Mouse (Mus musculus) hindbrain, embryonic 15.5 days (tissue): Measurements from ENCODE around the gene Trp53. TPM values are rescaled to one million over a fixed set of nuclear protein-coding genes. Genes with fewer than 3 reads are reported as not detected.

Experiments used
- ATAC-seq: fragments of 200-750 bp; cut with Nextera tagmentation; 2 replicates; pipeline ENCODE4 v1.8.0; 2017; ENCODE audit warnings: low read depth, moderate number of reproducible peaks, moderate TSS enrichment; ENCODE audit not compliant: low FRiP score
- H3K27ac ChIP-seq: fragments of 300-500 bp; sonication (generic); replicated peaks from 2 replicates; pipeline ENCODE4 v1.5.1; 2015; ENCODE audit warnings: mild to moderate bottlenecking, inconsistent platforms
- H3K27me3 ChIP-seq: fragments of 300-500 bp; sonication (generic); 2 replicates; pipeline ENCODE4 v1.6.1; 2015; ENCODE audit warnings: control low read depth, inconsistent platforms
- H3K36me3 ChIP-seq: fragments of 300-500 bp; sonication (generic); 2 replicates; pipeline ENCODE4 v1.6.1; 2015; ENCODE audit warnings: control low read depth, inconsistent platforms
- H3K4me1 ChIP-seq: fragments of 300-500 bp; sonication (generic); replicated peaks from 2 replicates; pipeline ENCODE4 v1.6.1; 2015; ENCODE audit warnings: control low read depth, inconsistent platforms
- H3K4me2 ChIP-seq: fragments of 300-500 bp; sonication (generic); 2 replicates; pipeline ENCODE4 v1.6.1; 2015; ENCODE audit warnings: moderate library complexity, mild to moderate bottlenecking, inconsistent platforms
- H3K4me3 ChIP-seq: fragments of 300-500 bp; sonication (generic); 2 replicates; pipeline ENCODE4 v1.5.1; 2015; ENCODE audit warnings: mild to moderate bottlenecking, inconsistent platforms
- H3K9ac ChIP-seq: fragments of 300-500 bp; sonication (generic); 2 replicates; pipeline ENCODE4 v1.6.1; 2015; ENCODE audit warnings: inconsistent platforms
- H3K9me3 ChIP-seq: fragments of 300-500 bp; sonication (generic); 2 replicates; pipeline ENCODE4 v1.6.1; 2016; ENCODE audit warnings: control low read depth, inconsistent platforms
- WGBS: fragments of 180-500 bp; shearing (Covaris S2); methylation state at CpG from one replicate; pipeline ENCODE4 v1.1.7; 2015; 5-methylcytosine and 5-hydroxymethylcytosine counted together
- polyA plus RNA-seq: library from polyadenylated mRNA; unstranded; fragments of >200 nt; fragmentation: Nextera tagmentation; extraction: Ambion mirVana; gene quantifications from 2 replicates; pipeline ENCODE4 v1.2.1, GENCODE M21; 2015

The Trp53 gene
- polyA plus RNA-seq, 1 experiment from 2014 or later: 64.2 TPM

GRCm38 (mm10) chr11:69565131-69565530 lies 15.0 kb upstream of the Trp53 start:
- no peak for ATAC-seq
- no peak overlapping the region for H3K4me2 ChIP-seq
- WGBS: 83% methylated on average over 8 of the region's 8 CpGs

GRCm38 (mm10) chr11:69575220-69575619 lies 4.9 kb upstream of the Trp53 start:
- Histone ChIP-seq H3K9me3 (no peaks in the 10 kb centered on the region), H3K4me1 (peaks cover 36% of the 10 kb centered on the region), H3K4me2 (no peak overlapping the region), H3K27ac (no peak overlapping the region), H3K36me3 (0 out of 2 replicates have a peak, but pooled peaks cover 8% of the 10 kb centered on the region), H3K27me3 (no peaks in the 10 kb centered on the region), H3K4me3 (no peak overlapping the region), H3K9ac (no peak overlapping the region)
- 61% methylated on average over 3 of the region's 3 CpGs for WGBS
- ATAC-seq: no peak

More at GRCm38 (mm10) chr11:69565131-69565530, 15.0 kb upstream of the Trp53 start:
- H3K9me3 ChIP-seq: no peaks in the 10 kb centered on the region
- no peak overlapping the region for H3K9ac ChIP-seq
- peaks cover 11% of the 10 kb centered on the region for H3K36me3 ChIP-seq
- peaks cover 20% of the 10 kb centered on the region for H3K4me1 ChIP-seq
- H3K27me3 ChIP-seq: no peaks in the 10 kb centered on the region
- no peak overlapping the region for H3K4me3 ChIP-seq
- no peak overlapping the region for H3K27ac ChIP-seq

GRCm38 (mm10) chr11:69576307-69576706 lies 3.9 kb upstream of the Trp53 start:
- Histone ChIP-seq H3K9ac (no peak overlapping the region; the same call in 1 of the 2 replicates), H3K4me1 (peaks cover 36% of the 10 kb centered on the region), H3K36me3 (0 out of 2 replicates have a peak, but pooled peaks cover 5% of the 10 kb centered on the region), H3K4me3 (no peak overlapping the region), H3K27ac (no peak overlapping the region), H3K27me3 (no peaks in the 10 kb centered on the region), H3K4me2 (no peak overlapping the region), H3K9me3 (no peaks in the 10 kb centered on the region)
- WGBS: 79% methylated on average over 5 of the region's 5 CpGs
- ATAC-seq: no peak

- Histone ChIP-seq H3K27ac (no peak overlapping the region), H3K9me3 (no peaks in the 10 kb centered on the region), H3K4me1 (peaks cover 48% of the 10 kb centered on the region), H3K36me3 (0 out of 2 replicates have a peak, but pooled peaks cover 5% of the 10 kb centered on the region), H3K27me3 (no peaks in the 10 kb centered on the region), H3K4me2 (peak overlapping the region; percentile 85), H3K4me3 (peak overlapping the region; percentile 63), H3K9ac (peak overlapping the region; percentile 75)
- 17% methylated on average over 15 of the region's 15 CpGs for WGBS
- no peak for ATAC-seq
Measured at GRCm38 (mm10) chr11:69578301-69578700, 1.9 kb upstream of the Trp53 start.

- peak; percentile 89 for ATAC-seq
- peak overlapping the region; percentile 63 for H3K4me3 ChIP-seq
- H3K9me3 ChIP-seq: no peaks in the 10 kb centered on the region
- H3K27ac ChIP-seq: peak overlapping the region; percentile 94
- peaks cover 48% of the 10 kb centered on the region for H3K4me1 ChIP-seq
- WGBS: 1% methylated on average over 39 of the region's 39 CpGs
- peak overlapping the region; percentile 75 for H3K9ac ChIP-seq
- H3K36me3 ChIP-seq: 0 out of 2 replicates have a peak, but pooled peaks cover 5% of the 10 kb centered on the region
- peak overlapping the region; percentile 85 for H3K4me2 ChIP-seq
- no peaks in the 10 kb centered on the region for H3K27me3 ChIP-seq
Measured at GRCm38 (mm10) chr11:69579128-69580017, 786 bp upstream of the Trp53 start.

GRCm38 (mm10) chr11:69580572-69581146 lies 500 bp downstream of the Trp53 start:
- Histone ChIP-seq H3K27ac (peak overlapping the region; percentile 94), H3K4me2 (peak overlapping the region; percentile 85), H3K4me3 (peak overlapping the region; percentile 63), H3K9ac (peak overlapping the region; percentile 64), H3K27me3 (no peaks in the 10 kb centered on the region), H3K36me3 (0 out of 2 replicates have a peak, but pooled peaks cover 2% of the 10 kb centered on the region), H3K4me1 (peaks cover 43% of the 10 kb centered on the region), H3K9me3 (no peaks in the 10 kb centered on the region)
- ATAC-seq: peak; percentile 32; the same call in 1 of the 2 replicates
- under 1% methylated on average over 25 of the region's 25 CpGs for WGBS

- Histone ChIP-seq H3K36me3 (0 out of 2 replicates have a peak, but pooled peaks cover under 1% of the 10 kb centered on the region), H3K4me3 (peak overlapping the region; percentile 63), H3K4me1 (peaks cover 39% of the 10 kb centered on the region), H3K27ac (peak overlapping the region; percentile 94), H3K9ac (peak overlapping the region; percentile 64), H3K27me3 (no peaks in the 10 kb centered on the region), H3K9me3 (no peaks in the 10 kb centered on the region), H3K4me2 (peak overlapping the region; percentile 85)
- under 1% methylated on average over 36 of the region's 36 CpGs for WGBS
- ATAC-seq: peak; percentile 80
Measured at GRCm38 (mm10) chr11:69581147-69581688, 1.1 kb downstream of the Trp53 start.

DNA sequence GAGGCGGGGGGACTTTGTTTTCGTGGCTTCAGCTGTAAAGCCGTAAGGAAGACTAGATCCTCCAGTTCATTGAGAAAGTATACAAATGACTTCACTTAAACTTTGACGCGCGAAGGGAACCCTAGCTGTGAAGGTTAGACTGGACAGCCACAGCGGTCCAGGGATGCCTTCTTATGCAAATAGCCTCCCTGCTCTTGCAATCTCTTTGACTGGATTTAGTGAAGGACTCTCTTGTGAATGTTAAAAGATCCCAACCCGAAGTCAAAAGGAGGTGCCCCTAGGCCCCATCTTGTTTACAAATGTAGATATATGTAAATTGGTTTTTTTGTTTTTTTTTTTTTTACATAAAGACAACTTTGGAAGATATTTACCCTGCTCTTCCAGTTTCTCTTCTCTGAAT lies 1.7 kb downstream of the Trp53 start:
- peak overlapping the region; percentile 63 for H3K4me3 ChIP-seq
- no peaks in the 10 kb centered on the region for H3K9me3 ChIP-seq
- H3K9ac ChIP-seq: peak overlapping the region; percentile 64
- H3K36me3 ChIP-seq: no peaks in the 10 kb centered on the region
- no peak for ATAC-seq
- no peaks in the 10 kb centered on the region for H3K27me3 ChIP-seq
- H3K4me1 ChIP-seq: peaks cover 37% of the 10 kb centered on the region
- H3K4me2 ChIP-seq: peak overlapping the region; percentile 85
- peak overlapping the region; percentile 94 for H3K27ac ChIP-seq
- under 1% methylated on average over 8 of the region's 8 CpGs for WGBS

- Histone ChIP-seq H3K4me2 (peak overlapping the region; percentile 85), H3K27ac (peak overlapping the region; percentile 94; the same call in 1 of the 2 replicates), H3K4me3 (peak overlapping the region; percentile 63), H3K36me3 (peaks cover 2% of the 10 kb centered on the region; the same call in 1 of the 2 replicates), H3K4me1 (peaks cover 32% of the 10 kb centered on the region), H3K9ac (peak overlapping the region; percentile 64; the same call in 1 of the 2 replicates), H3K27me3 (no peaks in the 10 kb centered on the region), H3K9me3 (no peaks in the 10 kb centered on the region)
- WGBS: 53% methylated on average over 9 of the region's 9 CpGs
- ATAC-seq: no peak
Measured at GRCm38 (mm10) chr11:69582230-69582805, 2.2 kb downstream of the Trp53 start.

- 84% methylated on average over 7 of the region's 7 CpGs for WGBS
- no peak overlapping the region for H3K27ac ChIP-seq
Measured at GRCm38 (mm10) chr11:69584008-69584407, 3.8 kb downstream of the Trp53 start.

DNA sequence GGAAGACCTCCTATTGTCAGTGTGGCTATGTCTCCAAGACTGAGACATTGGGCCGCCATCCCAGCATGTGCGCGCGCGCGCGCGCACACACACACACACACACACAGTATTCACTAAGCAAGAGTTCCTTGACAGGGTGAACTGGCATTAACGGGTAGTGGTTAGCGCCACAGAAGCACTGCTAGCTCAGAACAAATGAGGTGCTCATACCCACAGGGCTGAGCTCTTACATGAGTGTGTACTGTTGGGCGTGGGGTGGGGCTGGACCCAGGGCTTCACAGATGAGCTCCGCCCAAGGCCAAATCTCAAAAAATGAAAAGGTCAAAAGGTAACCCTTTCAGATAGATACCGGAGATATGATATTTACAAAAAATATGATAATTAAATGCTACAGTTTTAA lies 4.8 kb downstream of the Trp53 start:
- Histone ChIP-seq H3K27me3 (no peaks in the 10 kb centered on the region), H3K9ac (no peak overlapping the region), H3K36me3 (peaks cover 28% of the 10 kb centered on the region), H3K9me3 (no peaks in the 10 kb centered on the region), H3K4me3 (no peak overlapping the region), H3K4me1 (peaks cover 12% of the 10 kb centered on the region), H3K4me2 (no peak overlapping the region), H3K27ac (no peak overlapping the region)
- WGBS: 95% methylated on average over 13 of the region's 13 CpGs
- ATAC-seq: no peak

More at GRCm38 (mm10) chr11:69584008-69584407, 3.8 kb downstream of the Trp53 start:
- peaks cover 19% of the 10 kb centered on the region for H3K36me3 ChIP-seq
- no peaks in the 10 kb centered on the region for H3K27me3 ChIP-seq
- ATAC-seq: no peak
- no peak overlapping the region for H3K9ac ChIP-seq
- H3K4me2 ChIP-seq: no peak overlapping the region
- peaks cover 18% of the 10 kb centered on the region for H3K4me1 ChIP-seq
- no peak overlapping the region for H3K4me3 ChIP-seq
- no peaks in the 10 kb centered on the region for H3K9me3 ChIP-seq
